Mouse (Mus musculus) cerebellum, adult 2 months (tissue): ENCODE measurements around the gene Nlrx1.

Experiments used
- CTCF ChIP-seq: fragments of 200-500 bp; IDR thresholded peaks from 2 replicates; pipeline ENCODE4 v1.5.1; 2011; ENCODE audit warnings: low read depth, mild to moderate bottlenecking, control low read depth, low read length, moderate library complexity, borderline replicate concordance; ENCODE audit not compliant: insufficient read depth
- POLR2A ChIP-seq: fragments of 200-500 bp; IDR thresholded peaks from 2 replicates; pipeline ENCODE4 v1.6.1; 2011; ENCODE audit warnings: low read length, control low read depth, borderline replicate concordance; ENCODE audit not compliant: insufficient read depth

- TF ChIP-seq POLR2A (no peak), CTCF (no peak)
Observed at GRCm38 (mm10) chr9:44267319-44268026, 926 bp downstream of the Nlrx1 start.
